Mouse (Mus musculus): ENCODE data around the gene Casp9.

Gene Casp9

DNA sequence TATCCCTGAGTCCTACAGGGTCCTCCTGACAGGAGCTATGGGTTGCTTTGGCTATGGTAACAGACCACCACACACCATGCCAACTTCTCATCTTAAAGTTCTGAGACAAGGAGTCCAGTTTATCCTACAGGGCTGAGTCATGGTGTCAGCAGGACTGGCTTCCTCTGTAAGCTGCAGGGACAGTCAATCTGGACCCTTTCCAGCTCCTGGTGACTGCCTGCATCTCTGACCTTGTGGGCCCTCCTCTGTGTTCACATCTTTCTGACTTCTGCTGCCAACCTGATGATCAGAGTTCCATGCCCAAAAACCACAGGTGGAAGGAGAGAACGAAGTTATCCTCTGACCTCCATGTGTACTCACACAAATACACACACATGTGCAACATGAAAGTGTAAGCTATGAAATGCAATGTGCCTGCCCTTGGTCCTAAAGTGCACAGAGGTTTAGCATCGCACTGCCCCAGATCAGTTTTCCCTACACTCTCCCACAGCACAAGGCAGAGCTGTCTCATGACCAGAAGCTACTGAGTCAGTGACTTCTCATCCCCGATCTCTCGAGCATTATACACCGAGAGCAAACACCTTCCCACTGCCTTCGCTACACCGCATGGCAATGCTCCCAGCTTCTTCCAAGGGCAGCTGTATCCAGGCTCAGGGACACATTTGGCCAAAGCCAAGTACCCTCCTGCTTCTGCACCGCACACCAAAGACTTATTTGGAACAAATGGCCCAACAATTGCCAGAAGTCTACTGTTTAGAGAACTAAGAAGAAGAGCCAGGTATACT is 12.0 kb upstream of the Casp9 start:
- no peak for DNase-seq

DNA sequence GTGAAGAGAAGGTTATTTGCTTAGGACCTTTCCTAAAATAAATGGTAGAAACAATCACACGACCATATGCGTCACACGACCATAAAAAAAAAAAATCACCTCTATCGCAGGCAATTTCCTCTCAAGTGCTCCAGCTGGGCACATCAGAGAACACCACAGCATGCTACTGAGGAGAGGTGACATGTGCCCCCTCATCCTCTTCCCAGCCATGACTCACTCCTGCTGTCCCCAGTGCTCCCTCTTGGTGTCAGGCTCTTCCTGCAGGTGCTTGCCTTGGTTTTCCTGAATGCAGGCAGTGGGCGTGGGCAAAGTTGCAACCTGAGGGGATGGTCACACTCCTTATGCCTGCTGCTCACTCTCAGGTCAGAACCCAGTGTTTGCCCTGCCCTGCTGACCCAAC is 8.6 kb upstream of the Casp9 start:
- no peak for DNase-seq

DNA sequence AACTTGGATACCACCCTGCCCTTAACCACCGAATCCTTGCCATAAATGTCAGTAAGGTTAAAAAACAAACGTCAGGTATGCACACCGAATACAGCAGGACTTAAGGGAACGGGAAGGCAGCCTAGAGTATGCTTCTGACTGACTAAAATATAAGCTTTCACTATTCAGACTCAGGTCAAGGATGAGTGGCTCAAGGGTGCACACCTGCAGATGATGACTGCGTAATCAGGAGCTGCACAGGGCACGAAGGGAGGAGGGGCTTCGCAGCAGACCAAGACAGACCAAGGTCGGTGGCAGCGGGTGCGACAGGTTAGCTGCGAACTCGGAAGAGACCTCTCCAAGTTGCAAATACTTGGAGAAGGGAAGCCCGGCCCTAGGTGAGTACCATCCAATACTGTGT is 7.3 kb upstream of the Casp9 start:
- DNase-seq: no peak

DNA sequence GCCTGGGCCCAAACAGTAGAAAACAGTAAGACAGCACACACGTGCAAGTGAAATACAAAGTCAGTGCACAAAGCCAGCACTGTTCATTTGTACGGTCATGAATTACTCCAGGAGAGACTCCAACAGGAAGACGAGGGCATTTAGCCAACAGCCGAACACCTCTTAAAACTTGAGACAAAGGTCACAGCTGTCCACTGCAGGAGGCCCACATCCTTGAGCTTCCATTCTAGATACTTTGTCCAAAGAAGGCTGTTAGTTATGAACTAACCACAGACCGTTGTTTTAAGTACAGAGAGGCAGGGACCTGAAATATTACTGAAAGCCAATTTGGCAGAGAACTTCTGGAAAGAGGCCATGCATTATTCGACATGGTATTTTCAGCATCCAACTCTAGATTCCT is 6.4 kb upstream of the Casp9 start:
- no peak for DNase-seq

DNA sequence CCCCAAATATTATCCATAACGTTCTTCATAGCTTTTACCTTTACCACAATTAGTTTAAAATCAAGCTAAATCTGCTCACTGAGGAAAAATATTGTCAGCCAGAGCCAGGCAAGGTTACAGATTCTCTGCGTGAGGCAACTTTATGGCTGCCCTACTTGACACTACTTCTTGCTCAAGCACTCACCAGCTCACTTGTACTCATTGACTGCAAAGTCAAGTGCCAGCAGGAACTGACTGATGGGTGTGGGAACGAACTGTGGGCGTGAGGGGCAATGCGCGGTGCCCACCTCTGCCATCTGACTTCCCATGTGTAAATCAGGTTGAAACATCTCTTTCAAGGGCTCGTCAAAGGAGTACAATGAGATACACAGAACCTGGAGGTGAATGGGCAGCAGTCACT is 6.0 kb upstream of the Casp9 start:
- DNase-seq: no peak

DNA sequence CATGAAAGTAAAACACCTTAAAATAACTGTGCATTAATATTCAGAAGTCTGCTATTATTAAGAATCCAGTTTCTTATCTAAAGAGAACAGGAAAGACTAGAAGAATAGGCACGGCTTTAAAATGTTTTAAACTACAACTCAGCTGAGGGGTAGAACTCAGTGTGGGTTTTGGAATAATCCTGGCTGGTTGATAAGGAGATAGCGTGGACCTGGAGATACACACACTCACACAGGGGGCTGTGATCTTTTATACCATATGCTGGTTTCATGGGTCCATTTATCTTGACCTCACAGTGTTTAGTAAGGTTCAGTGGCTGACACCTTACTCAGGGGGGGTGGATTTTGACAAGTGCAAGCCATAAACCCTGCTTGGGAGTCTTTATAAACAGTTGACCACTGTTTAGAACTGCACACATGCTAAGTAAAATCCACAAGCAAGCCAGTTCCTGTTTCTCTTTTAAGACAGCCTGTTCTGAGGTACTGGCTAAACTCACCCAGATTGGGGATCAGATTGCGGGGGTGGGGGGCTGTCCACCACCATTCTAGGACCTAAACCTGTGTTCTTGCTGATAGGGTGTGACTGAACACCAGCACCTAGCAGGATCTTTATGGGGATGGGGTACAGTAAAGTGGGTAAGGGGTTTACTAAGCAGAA is 3.7 kb upstream of the Casp9 start:
- DNase-seq: no peak

DNA sequence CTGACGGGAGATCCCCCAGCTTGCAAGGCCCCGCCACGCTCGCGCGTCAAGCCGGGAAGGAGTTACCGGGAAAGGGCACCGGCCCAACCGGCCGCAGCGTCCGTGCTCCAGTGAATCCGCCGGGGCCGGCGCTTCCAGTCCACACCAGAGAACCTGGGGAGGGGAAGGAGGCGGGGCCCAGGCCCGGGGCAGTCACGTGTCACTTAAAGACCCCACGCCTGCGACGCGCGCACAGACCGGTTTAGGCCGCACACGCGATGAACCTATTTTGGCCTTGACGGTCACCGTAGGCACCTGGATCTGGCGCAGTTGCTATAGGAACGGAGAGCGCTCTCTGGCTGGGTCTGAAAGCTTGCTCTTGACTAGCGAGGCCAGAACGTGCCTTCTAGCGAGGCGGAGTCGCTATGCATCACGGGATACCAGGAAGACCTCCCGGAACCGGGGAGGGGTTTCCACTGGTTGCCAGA is 2.9 kb upstream of the Casp9 start, which contains the start of gene Dnajc16:
Gene Dnajc16, minus strand, starts transcription at position 408 of the 467 bp plus-strand sequence.
- peak; percentile 94 to 96 for DNase-seq

DNA sequence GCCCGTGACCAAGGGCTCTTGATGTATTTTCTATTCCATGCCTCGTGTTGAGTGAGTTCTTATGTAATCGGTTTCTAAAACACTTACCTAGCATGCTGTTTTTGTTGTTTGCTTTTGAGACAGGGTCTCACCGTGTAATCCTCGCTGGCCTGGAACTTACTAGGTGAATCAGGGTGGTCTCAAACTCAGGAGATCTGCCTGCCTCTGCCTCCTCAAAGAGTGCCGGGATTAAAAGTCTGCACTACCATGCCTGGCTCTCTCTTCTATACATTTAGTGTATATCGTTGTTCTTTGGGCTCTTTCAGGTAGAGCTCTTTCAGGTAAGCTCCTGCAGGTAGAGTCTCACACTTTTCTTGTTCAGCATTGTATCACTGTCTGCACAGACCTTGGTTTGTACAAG is 1.9 kb upstream of the Casp9 start:
- DNase-seq: no peak

DNA sequence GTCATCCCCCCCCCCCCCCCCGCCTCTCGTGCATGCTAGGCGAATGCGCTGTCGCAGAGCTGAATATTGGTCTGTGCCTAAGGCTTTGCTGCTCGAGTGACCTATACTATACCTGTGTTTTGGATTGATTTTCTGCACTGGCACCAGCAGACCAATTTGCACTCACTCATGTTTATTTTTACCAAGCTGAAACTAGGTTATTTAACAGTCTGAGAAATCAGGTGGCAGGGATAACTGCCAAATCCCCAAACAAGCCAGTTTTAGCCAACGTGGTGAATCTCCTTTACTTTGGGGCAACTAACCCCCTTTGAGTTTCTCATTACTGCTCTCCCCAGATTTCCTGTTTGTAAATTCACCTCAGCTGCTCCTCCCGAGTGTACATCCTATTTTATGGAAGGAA is 1.5 kb upstream of the Casp9 start:
- DNase-seq: no peak

DNA sequence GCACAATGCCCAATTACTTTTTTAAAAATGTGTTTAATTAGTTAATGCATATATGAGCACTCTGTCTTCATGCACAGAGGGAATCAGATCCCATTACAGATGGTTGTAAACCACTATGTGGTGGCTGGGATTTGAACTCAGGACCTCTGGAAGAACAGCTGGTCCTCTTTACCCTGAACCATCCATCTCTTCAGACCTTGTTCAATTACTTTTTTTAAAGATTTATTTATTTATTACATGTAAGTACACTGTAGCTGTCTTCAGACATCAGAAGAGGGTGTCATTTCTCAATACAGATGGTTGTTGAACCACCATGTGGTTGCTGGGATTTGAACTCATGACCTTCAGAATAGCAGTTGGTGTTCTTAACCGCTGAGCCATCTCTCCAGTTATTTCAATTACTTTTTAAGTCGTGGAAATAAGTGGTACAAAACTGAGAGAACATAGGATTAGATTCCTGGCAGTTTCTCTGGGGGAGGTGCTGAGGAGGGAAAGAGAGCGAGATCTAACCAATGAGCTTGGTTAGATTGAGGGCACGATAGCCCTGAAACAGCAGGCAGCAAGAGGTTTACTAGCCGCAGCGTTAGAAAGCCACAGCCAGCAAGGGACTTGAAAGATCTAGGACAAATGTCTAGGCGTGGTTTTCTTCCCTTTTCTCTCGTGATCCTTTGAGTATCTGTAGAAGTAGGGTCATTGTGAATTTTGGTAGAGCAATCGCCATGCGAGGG is 694 bp upstream of the Casp9 start:
- DNase-seq: no peak

DNA sequence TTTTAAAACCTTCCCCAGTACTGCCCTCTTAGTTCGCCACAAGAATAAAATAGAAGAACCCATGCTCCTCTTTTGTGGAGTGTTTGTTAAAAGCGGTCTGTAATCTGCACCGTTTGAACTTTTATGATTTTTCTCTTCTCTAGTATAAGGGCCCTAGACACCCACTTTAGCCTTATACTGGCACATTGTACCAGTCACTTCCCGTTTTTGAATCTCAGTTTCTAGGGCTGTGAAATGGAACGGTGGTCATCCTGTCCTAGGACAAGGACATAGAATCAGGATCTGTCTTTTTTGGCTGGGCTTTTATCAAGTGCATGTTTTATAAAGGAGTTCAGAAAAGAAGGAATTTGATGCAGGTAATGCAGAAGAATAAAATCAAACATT is 732 bp downstream of the Casp9 start:
- DNase-seq: no peak

DNA sequence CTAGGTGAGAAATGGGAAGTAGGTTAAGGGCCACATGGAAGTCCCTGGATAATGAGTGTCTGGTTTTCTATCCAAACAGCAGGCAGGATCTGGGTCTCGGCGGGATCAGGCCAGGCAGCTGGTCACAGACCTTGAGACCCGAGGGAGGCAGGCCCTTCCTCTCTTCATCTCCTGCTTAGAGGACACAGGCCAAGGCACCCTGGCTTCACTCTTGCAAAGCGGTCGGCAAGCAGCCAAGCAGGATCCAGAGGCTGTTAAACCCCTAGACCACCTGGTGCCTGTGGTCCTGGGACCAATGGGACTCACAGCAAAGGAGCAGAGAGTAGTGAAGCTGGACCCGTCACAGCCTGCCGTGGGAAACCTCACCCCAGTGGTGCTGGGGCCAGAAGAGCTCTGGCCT is 2.9 kb downstream of the Casp9 start:
- DNase-seq: no peak

DNA sequence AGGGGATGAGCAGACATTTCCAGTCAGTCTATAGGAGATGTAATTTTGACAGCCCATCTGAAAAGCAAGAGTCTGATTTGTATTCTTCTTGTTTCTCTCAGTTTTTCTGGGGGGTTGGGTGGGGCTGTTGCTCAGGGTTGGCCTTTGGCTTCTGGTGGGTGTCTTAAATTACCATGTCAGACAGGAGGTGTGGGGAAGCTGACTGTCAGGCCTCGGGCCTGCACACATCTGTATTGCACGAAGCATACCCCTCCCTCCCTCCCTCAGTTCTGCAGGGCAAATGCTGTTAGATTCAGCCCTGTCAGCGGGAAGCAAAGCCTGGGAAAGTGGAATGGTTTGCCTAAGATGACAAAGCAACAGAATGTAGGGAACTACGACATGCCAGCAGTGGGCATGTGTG is 3.5 kb downstream of the Casp9 start:
- no peak for DNase-seq

DNA sequence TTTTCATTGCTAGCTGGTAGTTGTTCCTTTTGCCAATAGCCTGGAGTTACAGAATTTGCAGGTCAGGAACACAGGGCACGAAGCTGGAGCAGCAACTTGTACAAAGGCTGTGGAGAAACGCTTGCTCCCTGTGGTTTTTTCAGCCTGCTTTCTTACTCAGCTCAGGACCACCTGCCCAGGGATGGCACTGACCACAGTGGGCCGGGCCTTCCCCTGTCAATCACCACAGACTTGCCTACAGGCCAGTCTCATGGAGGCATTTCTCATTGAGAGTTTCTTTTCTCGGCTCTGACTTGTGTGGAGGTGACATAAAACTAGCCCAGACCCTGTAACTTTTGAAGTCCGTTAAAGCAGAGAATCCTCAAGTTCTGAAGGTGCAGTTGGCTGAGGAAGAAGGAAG is 4.1 kb downstream of the Casp9 start:
- DNase-seq: no peak

DNA sequence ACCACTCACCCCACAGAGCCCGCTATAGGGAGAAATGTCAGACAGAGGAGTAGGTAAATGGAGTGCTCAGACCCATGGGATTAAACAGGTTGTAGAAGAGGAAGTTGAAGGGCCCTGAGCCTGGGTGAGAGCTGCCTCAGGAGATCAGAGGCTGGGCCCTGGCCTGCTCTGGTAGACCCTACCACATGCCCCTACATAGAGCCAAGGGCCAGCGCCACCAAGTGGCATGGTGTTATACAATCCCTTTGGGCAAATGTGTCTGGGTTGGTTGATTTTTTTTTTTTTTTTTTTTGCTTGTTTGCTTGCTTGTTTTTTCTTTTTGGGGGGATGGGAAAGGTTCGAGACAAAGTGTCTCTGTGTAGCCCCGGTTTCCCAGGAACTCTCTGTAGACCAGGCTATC is 10.7 kb downstream of the Casp9 start:
- no peak for DNase-seq

DNA sequence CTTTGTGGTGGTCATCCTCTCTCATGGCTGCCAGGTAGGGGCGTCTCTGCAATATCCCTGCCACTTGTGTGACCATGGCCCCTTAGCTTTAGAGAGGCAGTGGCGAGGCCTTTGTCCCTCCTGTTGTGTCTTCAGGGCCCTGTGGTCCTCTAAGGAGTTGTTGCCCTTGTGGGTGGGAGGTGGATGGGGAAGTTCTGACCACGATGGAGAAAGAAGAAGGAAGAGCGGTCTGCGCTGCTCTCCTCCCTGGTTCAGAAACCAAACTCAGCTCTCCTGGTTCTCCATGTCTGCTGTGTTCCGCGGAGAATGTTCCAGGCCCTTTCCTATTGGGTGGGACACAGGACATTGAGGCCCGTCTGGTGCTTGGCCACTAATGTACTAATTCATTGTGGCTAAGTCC is 12.5 kb downstream of the Casp9 start:
- DNase-seq: no peak

DNA sequence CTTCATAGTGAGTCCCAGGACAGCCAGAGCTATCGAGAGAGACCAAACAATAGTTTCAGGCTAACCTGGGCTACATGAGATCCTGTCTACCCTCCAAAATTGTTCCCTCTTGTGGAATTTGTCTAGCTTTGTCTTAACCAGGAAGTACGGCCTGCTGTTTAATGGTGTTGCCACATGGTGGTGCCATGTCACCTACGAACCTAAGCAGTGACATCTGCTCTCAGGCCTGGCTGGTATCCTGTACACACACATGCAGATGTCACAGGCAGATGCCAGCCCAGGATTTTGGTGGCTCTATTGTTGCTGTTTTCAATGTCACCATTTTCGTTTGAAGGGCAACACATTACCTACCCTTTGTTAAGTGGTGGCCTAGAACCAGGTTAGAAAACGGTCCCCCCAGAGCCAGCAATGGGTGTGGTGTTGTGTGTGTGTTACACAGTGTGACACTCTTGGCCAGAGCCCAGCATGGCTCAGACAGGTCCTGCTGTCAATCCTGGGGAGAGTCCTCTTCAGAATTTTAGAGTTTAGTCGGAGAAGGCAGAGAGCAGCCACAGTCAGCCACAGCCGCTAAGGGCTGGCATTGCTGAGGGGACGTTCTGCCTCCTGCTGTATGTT is 16.5 kb downstream of the Casp9 start:
- peak; percentile 22 to 32 for DNase-seq

DNA sequence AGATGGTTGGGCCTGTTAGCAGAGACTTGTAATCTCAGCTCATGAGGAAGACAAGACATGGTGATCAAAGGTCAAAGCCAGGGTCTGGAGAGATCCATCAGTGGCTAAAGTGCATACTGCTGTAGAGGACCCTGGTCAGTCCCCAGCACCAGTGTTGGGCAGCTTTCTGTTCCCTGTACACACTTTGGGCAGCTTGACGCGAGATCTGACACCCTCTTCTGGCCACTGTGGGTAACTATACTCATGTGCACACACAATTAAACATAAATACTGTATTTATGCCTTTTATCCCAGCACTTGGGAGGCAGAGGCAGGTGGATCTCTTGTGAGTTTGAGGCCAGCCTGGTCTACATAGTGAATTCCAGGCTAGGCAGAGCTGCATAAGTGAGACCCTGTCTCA is 17.6 kb downstream of the Casp9 start:
- no peak for DNase-seq

DNA sequence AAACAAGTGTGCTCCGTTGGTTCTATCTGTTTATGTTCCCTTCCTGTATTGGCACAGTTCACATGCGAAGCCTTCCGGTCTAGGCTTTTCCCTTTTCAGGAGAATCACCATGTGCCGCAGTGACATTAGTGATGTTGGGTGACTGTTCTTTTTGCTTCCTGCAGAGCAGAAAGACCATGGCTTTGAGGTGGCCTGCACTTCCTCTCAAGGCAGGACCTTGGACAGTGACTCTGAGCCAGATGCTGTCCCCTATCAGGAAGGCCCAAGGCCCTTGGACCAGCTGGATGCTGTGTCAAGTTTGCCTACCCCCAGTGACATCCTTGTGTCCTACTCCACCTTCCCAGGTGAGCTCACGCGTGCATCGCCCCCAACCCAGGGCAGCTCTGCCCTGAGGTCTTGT is 18.0 kb downstream of the Casp9 start:
- no peak for DNase-seq

DNA sequence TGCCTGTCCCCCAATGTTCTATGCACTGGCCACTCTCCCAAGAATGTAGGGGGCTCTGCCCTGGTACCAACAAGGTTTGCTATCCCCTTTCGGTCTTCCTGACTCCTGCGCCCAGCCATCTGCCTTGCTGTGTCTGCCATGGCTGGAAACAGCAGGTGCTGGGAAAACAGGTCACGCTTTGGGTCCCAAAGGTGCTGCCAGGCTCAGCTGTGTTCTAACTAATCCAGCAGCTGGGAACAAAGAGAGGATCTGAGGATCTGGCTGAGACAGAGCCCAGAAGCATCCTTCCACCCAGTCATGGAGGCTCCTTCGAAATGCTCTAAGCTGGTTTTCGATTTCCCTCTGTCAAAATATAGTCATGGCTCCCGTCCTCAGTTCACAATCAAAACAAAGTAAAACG is 22.9 kb downstream of the Casp9 start:
- no peak for DNase-seq

DNA sequence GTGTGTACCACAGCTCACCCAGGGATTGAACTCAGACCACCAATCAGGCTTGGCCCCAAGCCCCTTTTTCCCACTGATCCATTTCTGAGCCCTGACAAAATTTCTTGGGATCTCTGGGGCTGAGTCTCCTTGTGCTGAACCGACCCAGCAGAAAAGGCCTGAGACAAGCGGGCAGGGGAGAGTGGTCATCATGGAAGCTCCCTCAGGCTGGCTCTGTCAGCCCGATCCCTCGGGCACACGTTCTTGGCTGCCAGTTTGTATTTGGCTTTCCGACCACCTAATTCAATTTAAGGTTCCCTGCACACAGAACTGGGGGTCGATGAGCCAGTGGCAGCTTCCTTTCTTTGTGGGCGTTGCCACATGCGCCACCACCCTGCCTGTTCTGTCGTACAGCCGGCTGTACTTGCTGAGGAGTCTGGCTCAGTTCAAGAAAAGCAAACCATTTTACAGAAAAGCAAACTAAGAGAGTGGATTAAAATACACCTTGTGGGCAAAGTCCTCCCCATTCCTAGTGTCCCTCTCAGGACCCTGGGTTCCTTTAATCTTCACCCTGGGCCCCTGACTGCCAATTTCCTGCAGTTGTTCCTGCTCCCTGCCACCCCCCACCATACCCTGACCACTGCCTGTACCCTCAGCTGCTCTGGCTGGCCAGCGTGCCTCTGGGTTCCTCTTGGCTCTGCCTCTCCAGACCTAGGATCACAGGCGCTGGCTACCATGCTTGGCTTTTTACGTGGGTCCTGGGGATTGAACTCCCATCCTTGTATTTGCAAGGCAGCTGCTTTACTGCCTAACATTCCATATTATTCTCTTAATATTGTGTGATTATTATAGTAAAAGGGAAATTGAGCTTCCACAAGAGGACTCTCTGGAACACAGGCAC is 23.6 kb downstream of the Casp9 start:
- DNase-seq: no peak

DNA sequence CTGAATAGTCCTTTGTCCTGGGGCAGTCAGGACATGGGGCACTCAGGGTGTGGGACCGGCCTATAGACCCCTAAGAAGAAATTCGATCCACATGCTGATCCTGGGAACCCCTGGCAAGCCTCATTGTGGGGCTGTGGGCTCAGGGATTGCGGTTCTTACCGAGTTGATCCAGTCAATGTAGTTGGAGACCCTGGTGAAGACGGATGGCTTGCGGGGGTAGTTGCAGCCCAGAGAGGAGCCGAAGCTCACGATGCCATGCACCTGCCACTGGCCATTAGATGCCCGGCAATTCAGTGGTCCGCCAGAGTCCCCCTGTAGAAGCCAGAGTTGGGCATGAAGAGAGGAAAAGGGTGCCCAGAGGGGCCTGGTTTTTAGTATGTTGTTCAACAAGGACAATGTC is 24.3 kb downstream of the Casp9 start:
- no peak for DNase-seq
